Mouse (Mus musculus): ENCODE data around the gene Pigq. TPM values are rescaled to one million over a fixed set of nuclear protein-coding genes. Genes with fewer than 3 reads are reported as not detected.

Gene Pigq
- polyA plus RNA-seq, 2 experiments, result 48.8 to 95.4 TPM

DNA sequence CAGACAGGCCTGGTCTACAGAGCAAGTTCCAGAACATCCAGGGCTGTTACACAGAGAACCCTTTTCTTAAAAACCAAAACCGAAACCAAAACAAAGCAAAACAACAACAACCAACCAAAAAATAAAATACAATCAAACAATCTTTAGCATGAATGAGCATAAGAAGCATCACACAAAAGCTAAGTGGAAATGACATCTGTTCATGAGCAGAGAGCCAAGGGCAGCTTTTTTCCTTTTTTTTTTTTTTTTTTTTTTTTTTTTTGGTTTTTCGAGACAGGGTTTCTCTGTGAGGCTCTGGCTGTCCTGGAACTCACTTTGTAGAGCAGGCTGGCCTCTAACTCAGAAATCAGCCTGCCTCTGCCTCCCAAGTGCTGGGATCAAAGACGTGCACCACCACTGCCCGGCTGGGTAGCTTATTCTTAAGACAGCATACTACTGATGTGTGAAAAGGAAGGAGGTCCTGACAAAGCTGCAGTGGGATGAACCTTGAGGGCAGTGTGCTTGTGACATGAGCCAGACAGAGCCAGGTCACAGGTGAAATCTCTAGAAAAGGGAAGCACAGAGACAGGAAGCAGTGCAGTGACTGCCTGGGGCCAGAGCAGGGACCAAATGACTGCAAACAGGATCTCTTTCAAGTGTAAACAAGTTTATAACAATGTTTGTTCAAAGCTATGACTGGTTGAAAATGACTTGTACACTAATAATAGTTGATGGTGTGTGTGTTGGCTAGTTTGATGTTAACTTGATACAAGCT lies 26.4 kb upstream of the Pigq start:
- Histone ChIP-seq H3K9ac (ENCODE audit: low read depth, low read length, severe bottlenecking) (no peak overlapping the region), H3K27ac (replicated peaks; ENCODE audit: low read depth, low read length) (no peak overlapping the region), H3K4me3 (replicated peaks; ENCODE audit: low read length) (no peak overlapping the region), H3K9me3 (ENCODE audit: control insufficient read depth, low read length) (no peaks in the 10 kb centered on the region), H3K4me2 (replicated peaks; ENCODE audit: low read depth, low read length, severe bottlenecking) (no peak overlapping the region), H3K36me3 (ENCODE audit: control insufficient read depth, insufficient read depth, low read length) (peaks cover 11% of the 10 kb centered on the region; the same call in 1 of the 2 replicates), H3K4me1 (ENCODE audit: control insufficient read depth, insufficient read depth, low read length) (0 out of 2 replicates have a peak, but pooled peaks cover 5% of the 10 kb centered on the region), H3K27me3 (ENCODE audit: control insufficient read depth, insufficient read depth, low read length) (no peaks in the 10 kb centered on the region)
- no peak for TF ChIP-seq POLR2A (IDR thresholded peaks at IDR 0.05; ENCODE audit: borderline replicate concordance, extremely low read depth, insufficient read depth, insufficient read length)
- DNase-seq (ENCODE audit: low spot score) (no peak), ATAC-seq (ENCODE audit: low FRiP score, low read depth) (no peak)
- 76% methylated on average over 4 of the region's 4 CpGs for WGBS

DNA sequence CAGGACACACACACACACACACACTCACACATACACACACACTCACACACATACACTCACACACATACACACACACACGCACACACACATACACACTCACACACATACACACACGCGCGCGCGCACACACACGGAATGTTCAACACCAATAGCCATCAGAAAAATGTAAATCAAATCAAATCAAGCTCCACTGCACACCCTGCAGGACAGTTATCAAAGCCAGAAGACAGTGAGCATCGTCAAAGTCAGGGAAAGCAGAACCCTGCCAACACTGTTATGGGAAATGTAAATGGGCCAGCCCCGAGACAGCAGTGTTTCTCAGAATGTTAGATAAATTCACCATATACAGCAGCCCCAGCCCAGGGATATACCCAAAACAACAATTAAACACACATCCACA lies 25.7 kb upstream of the Pigq start:
- Histone ChIP-seq H3K36me3 (ENCODE audit: control insufficient read depth, insufficient read depth, low read length) (peaks cover 11% of the 10 kb centered on the region; the same call in 1 of the 2 replicates), H3K27ac (replicated peaks; ENCODE audit: low read depth, low read length) (no peak overlapping the region), H3K27me3 (ENCODE audit: control insufficient read depth, insufficient read depth, low read length) (no peaks in the 10 kb centered on the region), H3K4me1 (ENCODE audit: control insufficient read depth, insufficient read depth, low read length) (0 out of 2 replicates have a peak, but pooled peaks cover 5% of the 10 kb centered on the region), H3K4me2 (replicated peaks; ENCODE audit: low read depth, low read length, severe bottlenecking) (no peak overlapping the region), H3K9ac (ENCODE audit: low read depth, low read length, severe bottlenecking) (no peak overlapping the region), H3K4me3 (replicated peaks; ENCODE audit: low read length) (no peak overlapping the region), H3K9me3 (ENCODE audit: control insufficient read depth, low read length) (no peaks in the 10 kb centered on the region)
- no peak for TF ChIP-seq POLR2A (IDR thresholded peaks at IDR 0.05; ENCODE audit: borderline replicate concordance, extremely low read depth, insufficient read depth, insufficient read length)
- ATAC-seq (ENCODE audit: low FRiP score, low read depth), result no peak
- DNase-seq (ENCODE audit: low spot score), result no peak
- WGBS, result 95% methylated on average over 9 of the region's 9 CpGs

DNA sequence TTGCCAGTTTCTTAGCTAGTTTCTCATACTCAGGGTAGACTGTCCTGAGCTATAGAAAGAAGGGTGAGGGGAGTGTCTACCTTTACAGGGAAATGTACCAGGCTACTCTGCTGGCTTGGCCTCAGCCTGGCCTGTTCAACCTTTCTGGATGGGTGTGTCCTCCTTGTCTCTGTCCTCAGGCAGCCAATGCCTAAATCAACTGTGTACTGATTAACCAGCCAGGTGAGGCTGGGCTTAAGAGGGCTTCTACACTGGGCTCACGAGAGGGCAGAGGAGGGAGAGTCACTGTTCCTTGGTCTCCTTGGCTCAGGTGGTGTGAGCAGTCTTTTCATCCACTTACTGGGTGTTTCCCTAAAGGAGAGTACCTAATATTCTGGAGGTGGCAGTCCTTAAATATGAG lies 23.4 kb upstream of the Pigq start:
- Histone ChIP-seq H3K27me3 (ENCODE audit: control insufficient read depth, insufficient read depth, low read length) (no peaks in the 10 kb centered on the region), H3K4me3 (replicated peaks; ENCODE audit: low read length) (no peak overlapping the region), H3K4me2 (replicated peaks; ENCODE audit: low read depth, low read length, severe bottlenecking) (no peak overlapping the region), H3K4me1 (ENCODE audit: control insufficient read depth, insufficient read depth, low read length) (no peaks in the 10 kb centered on the region), H3K9ac (ENCODE audit: low read depth, low read length, severe bottlenecking) (no peak overlapping the region), H3K36me3 (ENCODE audit: control insufficient read depth, insufficient read depth, low read length) (peaks cover 25% of the 10 kb centered on the region), H3K9me3 (ENCODE audit: control insufficient read depth, low read length) (no peaks in the 10 kb centered on the region), H3K27ac (replicated peaks; ENCODE audit: low read depth, low read length) (no peak overlapping the region)
- DNase-seq (ENCODE audit: low spot score) (no peak), ATAC-seq (ENCODE audit: low FRiP score, low read depth) (no peak)
- WGBS, result 50% methylated on average over 1 of the region's 1 CpGs
- no peak for TF ChIP-seq POLR2A (IDR thresholded peaks at IDR 0.05; ENCODE audit: borderline replicate concordance, extremely low read depth, insufficient read depth, insufficient read length)

DNA sequence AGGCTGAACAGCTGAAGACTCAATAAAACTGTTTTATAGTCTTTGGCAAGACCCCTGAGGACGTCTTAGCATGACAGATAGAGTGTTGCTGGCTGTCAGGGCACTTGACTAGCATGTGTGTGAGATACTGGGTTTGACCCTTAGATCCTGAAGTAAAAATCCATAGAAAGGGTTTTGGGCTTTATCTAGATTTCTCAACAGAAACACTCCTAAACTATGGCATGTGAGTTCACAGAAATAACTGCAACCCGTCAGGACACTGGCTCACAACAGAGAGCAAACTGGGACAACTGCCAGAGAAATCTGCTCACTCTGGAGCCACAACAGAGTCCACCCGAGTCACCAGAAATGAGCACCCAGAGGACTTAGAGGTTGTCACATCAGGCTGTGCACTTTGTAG lies 22.9 kb upstream of the Pigq start:
- TF ChIP-seq POLR2A (IDR thresholded peaks at IDR 0.05; ENCODE audit: borderline replicate concordance, extremely low read depth, insufficient read depth, insufficient read length), result no peak
- H3K4me3 ChIP-seq (replicated peaks; ENCODE audit: low read length), result no peak overlapping the region

DNA sequence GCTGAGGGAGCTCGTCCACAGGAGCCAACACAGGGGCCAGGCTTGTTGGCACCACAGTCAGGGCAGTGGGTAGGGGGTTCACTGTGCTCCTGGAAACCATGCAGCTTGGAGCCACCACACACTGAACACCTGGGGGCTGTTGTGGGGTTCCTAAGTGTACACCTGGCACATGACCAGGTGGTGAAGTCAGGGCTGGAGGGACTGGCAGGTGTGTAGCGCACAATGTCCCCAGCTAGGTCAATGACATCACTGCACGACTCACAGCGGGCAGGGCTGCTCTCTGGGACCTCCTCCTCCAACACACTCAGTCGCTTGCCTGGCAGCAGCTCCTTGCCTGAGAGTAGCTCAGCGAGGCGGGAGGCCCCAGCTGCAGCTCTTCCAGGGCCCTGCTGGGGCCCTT lies 19.5 kb upstream of the Pigq start:
- H3K36me3 ChIP-seq (ENCODE audit: control insufficient read depth, insufficient read depth, low read length), result peaks cover 60% of the 10 kb centered on the region
- H3K27ac ChIP-seq (replicated peaks; ENCODE audit: low read depth, low read length), result no peak overlapping the region
- TF ChIP-seq POLR2A (IDR thresholded peaks at IDR 0.05; ENCODE audit: borderline replicate concordance, extremely low read depth, insufficient read depth, insufficient read length), result no peak
- no peak overlapping the region for H3K4me3 ChIP-seq (replicated peaks; ENCODE audit: low read length)
- H3K27me3 ChIP-seq (ENCODE audit: control insufficient read depth, insufficient read depth, low read length), result no peaks in the 10 kb centered on the region
- H3K9me3 ChIP-seq (ENCODE audit: control insufficient read depth, low read length), result no peaks in the 10 kb centered on the region
- no peaks in the 10 kb centered on the region for H3K4me1 ChIP-seq (ENCODE audit: control insufficient read depth, insufficient read depth, low read length)
- H3K4me2 ChIP-seq (replicated peaks; ENCODE audit: low read depth, low read length, severe bottlenecking), result no peak overlapping the region
- no peak overlapping the region for H3K9ac ChIP-seq (ENCODE audit: low read depth, low read length, severe bottlenecking)
- 80% methylated on average over 7 of the region's 7 CpGs for WGBS
- ATAC-seq (ENCODE audit: low FRiP score, low read depth) (no peak), DNase-seq (ENCODE audit: low spot score) (no peak)

More for the DNA sequence above, 22.9 kb upstream of the Pigq start:
- H3K4me2 ChIP-seq (replicated peaks; ENCODE audit: low read depth, low read length, severe bottlenecking), result no peak overlapping the region
- H3K9ac ChIP-seq (ENCODE audit: low read depth, low read length, severe bottlenecking), result no peak overlapping the region
- H3K27me3 ChIP-seq (ENCODE audit: control insufficient read depth, insufficient read depth, low read length), result no peaks in the 10 kb centered on the region
- 25% methylated on average over 3 of the region's 3 CpGs for WGBS
- ATAC-seq (ENCODE audit: low FRiP score, low read depth) (no peak), DNase-seq (ENCODE audit: low spot score) (no peak)
- H3K36me3 ChIP-seq (ENCODE audit: control insufficient read depth, insufficient read depth, low read length), result peaks cover 30% of the 10 kb centered on the region
- no peaks in the 10 kb centered on the region for H3K4me1 ChIP-seq (ENCODE audit: control insufficient read depth, insufficient read depth, low read length)
- no peaks in the 10 kb centered on the region for H3K9me3 ChIP-seq (ENCODE audit: control insufficient read depth, low read length)
- no peak overlapping the region for H3K27ac ChIP-seq (replicated peaks; ENCODE audit: low read depth, low read length)

Measured in limb, embryonic 14.5 days (tissue).